ENCODE assay signal across 10 mouse cellular contexts in genomic region chr8:26268751-26269415, GRCm38 (mm10).
DNase-seq lines count a peak whose midpoint lies in the region; TF ChIP-seq lines count a peak whose summit lies in the region.
"Had no signal": no experiment of that assay in that cellular context is flagged by ENCODE, and none has a peak within 500 bp of the region (broad histone marks: within the 10 kb centered on the region; RNA-seq: fewer than 3 reads in every experiment).

No protein-coding gene starts in this region.

- no peak for TF ChIP-seq CTCF in brain, embryonic 14.5 days (IDR thresholded peaks at IDR 0.05; ENCODE audit: borderline replicate concordance, extremely low read depth, insufficient read depth, insufficient read length)

- intact Hi-C loops in heart, postnatal 14 days (cut with DNase I) = no loop called here

- TF ChIP-seq POLR2A in brain, embryonic 14.5 days (IDR thresholded peaks at IDR 0.05; ENCODE audit: borderline replicate concordance, extremely low read depth, insufficient read depth, insufficient read length, poor library complexity, severe bottlenecking) = no peak

- DNase-seq in cerebellum, postnatal 14 days = peak; percentile 20 to 24
- no peak for DNase-seq in cerebellum, adult 18-20 months
- peak; percentile 82 for DNase-seq in brain, embryonic 14.5 days (ENCODE audit: low read depth)
- DNase-seq in heart, postnatal 14 days = peak; percentile 25 to 31
- DNase-seq in kidney, postnatal 36 days = peak; percentile 14 to 22
- no peak for DNase-seq in layer of hippocampus, adult 9-11 months
- DNase-seq in frontal cortex, postnatal 36 days (ENCODE audit: low spot score in 2 of 2) = no peak
- DNase-seq in frontal cortex, adult 2 months (ENCODE audit: extremely low spot score in 1 of 2, low spot score in 1 of 2) = no peak
- DNase-seq: cerebellum, adult 9-11 months; liver, embryonic 13.5 days had no signal

Comparison
In these comparisons a context has a peak if more than half of its experiments do, and no peak if none do; other contexts are left out.
1. DNase-seq: peak in cerebellum, postnatal 14 days (2 of 2), brain, embryonic 14.5 days (single experiment), heart, postnatal 14 days (2 of 2) and kidney, postnatal 36 days (2 of 2); none in cerebellum, adult 18-20 months (0 of 2), layer of hippocampus, adult 9-11 months (single experiment), frontal cortex, postnatal 36 days (0 of 2) and frontal cortex, adult 2 months (0 of 2).